Mouse (Mus musculus) forebrain, postnatal 0 days (tissue): ENCODE measurements around the gene Pou6f2. TPM values are rescaled to one million over a fixed set of nuclear protein-coding genes. Genes with fewer than 3 reads are reported as not detected.

ENCODE experiments used
- ATAC-seq: fragments of 200-750 bp; cut with Nextera tagmentation; 2 replicates; pipeline ENCODE4 v1.8.0; 2017; ENCODE audit warnings: mild to moderate bottlenecking, moderate library complexity
- DNase-seq: peaks from one replicate; pipeline ENCODE4 v3.0.0-alpha.2; 2015
- H3K27ac ChIP-seq: fragments of 300-500 bp; sonication (generic); 2 replicates; pipeline ENCODE4 v1.5.1; 2014; ENCODE audit warnings: low read depth, mild to moderate bottlenecking, antibody characterized with exemption, low read length, moderate library complexity, mixed read lengths
- H3K27me3 ChIP-seq: fragments of 300-500 bp; sonication (generic); 2 replicates; pipeline ENCODE4 v1.6.1; 2014; ENCODE audit warnings: mild to moderate bottlenecking, low read length, mixed read lengths; ENCODE audit not compliant: insufficient read depth
- H3K36me3 ChIP-seq: fragments of 300-500 bp; sonication (generic); 2 replicates; pipeline ENCODE4 v1.6.1; 2014; ENCODE audit warnings: mild to moderate bottlenecking, moderate library complexity; ENCODE audit not compliant: insufficient read depth
- H3K4me1 ChIP-seq: fragments of 300-500 bp; sonication (generic); 2 replicates; pipeline ENCODE4 v1.6.1; 2014; ENCODE audit warnings: antibody characterized with exemption; ENCODE audit not compliant: insufficient read depth
- H3K4me2 ChIP-seq: fragments of 300-500 bp; sonication (generic); 2 replicates; pipeline ENCODE4 v1.6.1; 2014; ENCODE audit warnings: low read depth, mild to moderate bottlenecking, moderate library complexity
- H3K4me3 ChIP-seq: fragments of 300-500 bp; sonication (generic); 2 replicates; pipeline ENCODE4 v1.5.1; 2014; ENCODE audit warnings: low read depth, low read length, mixed read lengths
- H3K9ac ChIP-seq: fragments of 300-500 bp; sonication (generic); 2 replicates; pipeline ENCODE4 v1.6.1; 2014; ENCODE audit warnings: mild to moderate bottlenecking
- H3K9me3 ChIP-seq: fragments of 300-500 bp; sonication (generic); 2 replicates; pipeline ENCODE4 v1.6.1; 2016; ENCODE audit warnings: low read length
- CTCF ChIP-seq: sonication (generic); IDR thresholded peaks from 2 replicates; pipeline ENCODE4 v1.5.1; 2016; ENCODE audit warnings: antibody characterized with exemption, control low read depth, low read depth
- whole genome bisulfite sequencing: fragments of 180-500 bp; shearing (Covaris S2); extraction: QIAGEN DNeasy Blood & Tissue Kit; methylation state at CpG from one replicate; pipeline ENCODE4 v1.1.7; 2014; 5-methylcytosine and 5-hydroxymethylcytosine counted together
- polyA plus RNA-seq: library from polyadenylated mRNA; unstranded; fragments of >200 nt; fragmentation: Nextera tagmentation; extraction: Ambion mirVana; gene quantifications from 2 replicates; pipeline ENCODE4 v1.2.1, GENCODE M21; 2015
- total RNA-seq: library from RNA; depleted of rRNA; stranded (reverse); fragments of >200 nt; gene quantifications from 2 replicates; pipeline ENCODE4 v1.2.3, GENCODE M21; 2014

Gene Pou6f2
- total and polyA plus RNA-seq, 2 experiments from 2014 or later: 2.4 to 9.7 TPM

DNA sequence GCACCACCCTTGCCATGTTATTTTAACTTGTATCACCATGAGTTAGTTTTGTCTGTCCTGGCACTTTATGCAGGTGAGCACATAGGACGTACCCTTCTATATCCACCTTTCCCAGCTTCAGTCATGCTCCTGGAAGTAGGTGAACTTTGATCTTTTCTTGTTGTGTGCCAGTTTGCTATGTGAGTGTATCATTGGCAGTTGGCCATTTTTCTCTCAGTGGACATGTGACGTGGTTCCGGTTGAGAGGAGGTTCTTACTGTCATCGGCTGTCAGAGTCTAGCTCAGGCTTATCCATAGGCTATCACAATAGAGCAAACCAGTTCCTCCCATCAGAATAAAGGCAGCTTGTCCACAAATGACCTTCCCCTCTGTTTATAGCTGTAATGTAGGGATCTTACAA lies 63.5 kb downstream of the Pou6f2 start:
- H3K4me3 ChIP-seq: no peak overlapping the region
- H3K4me2 ChIP-seq: no peak overlapping the region
- H3K27ac ChIP-seq: no peak overlapping the region
- DNase-seq (no peak), ATAC-seq (no peak)
- no peaks in the 10 kb centered on the region for H3K9me3 ChIP-seq
- H3K36me3 ChIP-seq: no peaks in the 10 kb centered on the region
- 81% methylated on average over 4 of the region's 4 CpGs for WGBS
- TF ChIP-seq CTCF: no peak
- H3K4me1 ChIP-seq: peaks cover 12% of the 10 kb centered on the region; the same call in 1 of the 2 replicates
- no peaks in the 10 kb centered on the region for H3K27me3 ChIP-seq
- H3K9ac ChIP-seq: no peak overlapping the region

- no peak for DNase-seq
These were observed 64.9 kb downstream of the Pou6f2 start for GRCm38 (mm10) chr13:18332596-18332995.

DNA sequence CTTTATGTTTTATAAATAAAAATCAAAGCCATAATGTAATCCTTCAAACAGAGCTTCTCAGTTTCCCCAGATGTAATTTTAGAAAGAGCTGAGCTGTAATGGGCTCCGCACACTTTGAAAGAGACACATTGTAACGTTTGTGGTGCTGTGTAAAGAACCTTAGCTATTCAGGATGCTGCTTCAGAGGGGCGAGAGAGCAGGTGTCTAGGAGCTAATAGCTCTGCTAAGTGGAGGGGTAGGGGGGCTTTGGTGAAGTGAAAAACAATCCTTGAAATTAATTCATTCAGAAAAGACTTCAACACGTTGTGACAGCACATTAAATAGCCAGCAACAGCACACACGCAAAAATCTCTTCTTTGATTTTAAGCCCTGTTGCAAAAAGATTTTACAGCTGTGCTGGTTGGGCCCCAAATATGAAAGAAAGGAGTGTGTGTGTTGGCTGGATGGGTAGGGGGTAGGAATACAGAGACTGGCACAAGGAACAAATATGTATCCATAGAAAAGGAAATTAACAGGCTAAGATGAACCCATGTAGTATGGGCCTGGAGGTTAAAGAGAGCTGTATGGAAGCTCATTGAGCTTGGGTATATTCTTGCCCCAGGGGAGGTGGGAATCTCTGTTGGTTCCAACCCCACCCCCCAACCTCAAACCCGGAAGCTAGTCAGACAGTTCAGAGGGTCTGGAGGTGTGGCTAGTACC lies 73.4 kb downstream of the Pou6f2 start:
- no peaks in the 10 kb centered on the region for H3K9me3 ChIP-seq
- no peak overlapping the region for H3K27ac ChIP-seq
- no peak overlapping the region for H3K4me2 ChIP-seq
- 25% methylated on average over 6 of the region's 6 CpGs for WGBS
- H3K27me3 ChIP-seq: no peaks in the 10 kb centered on the region
- H3K9ac ChIP-seq: no peak overlapping the region
- no peaks in the 10 kb centered on the region for H3K36me3 ChIP-seq
- TF ChIP-seq CTCF: no peak
- H3K4me1 ChIP-seq: 0 out of 2 replicates have a peak, but pooled peaks cover 2% of the 10 kb centered on the region
- no peak overlapping the region for H3K4me3 ChIP-seq
- peak; percentile 78 for ATAC-seq
- DNase-seq: no peak

More at GRCm38 (mm10) chr13:18332596-18332995, 64.9 kb downstream of the Pou6f2 start:
- no peak overlapping the region for H3K4me2 ChIP-seq
- WGBS: 49% methylated on average over 1 of the region's 1 CpGs
- no peak overlapping the region for H3K27ac ChIP-seq
- no peaks in the 10 kb centered on the region for H3K36me3 ChIP-seq
- no peaks in the 10 kb centered on the region for H3K9me3 ChIP-seq
- 0 out of 2 replicates have a peak, but pooled peaks cover 6% of the 10 kb centered on the region for H3K4me1 ChIP-seq
- ATAC-seq: no peak
- H3K27me3 ChIP-seq: no peaks in the 10 kb centered on the region
- H3K4me3 ChIP-seq: no peak overlapping the region
- TF ChIP-seq CTCF: no peak
- H3K9ac ChIP-seq: no peak overlapping the region

- Histone ChIP-seq H3K27ac (no peak overlapping the region), H3K4me2 (no peak overlapping the region), H3K36me3 (no peaks in the 10 kb centered on the region), H3K9me3 (no peaks in the 10 kb centered on the region), H3K4me3 (no peak overlapping the region), H3K9ac (no peak overlapping the region), H3K4me1 (0 out of 2 replicates have a peak, but pooled peaks cover 2% of the 10 kb centered on the region), H3K27me3 (no peaks in the 10 kb centered on the region)
- ATAC-seq: peak; percentile 63
- 40% methylated on average over 8 of the region's 8 CpGs for WGBS
- DNase-seq: peak; percentile 34
- no peak for TF ChIP-seq CTCF
These were observed 74.1 kb downstream of the Pou6f2 start for GRCm38 (mm10) chr13:18323407-18323806.

DNA sequence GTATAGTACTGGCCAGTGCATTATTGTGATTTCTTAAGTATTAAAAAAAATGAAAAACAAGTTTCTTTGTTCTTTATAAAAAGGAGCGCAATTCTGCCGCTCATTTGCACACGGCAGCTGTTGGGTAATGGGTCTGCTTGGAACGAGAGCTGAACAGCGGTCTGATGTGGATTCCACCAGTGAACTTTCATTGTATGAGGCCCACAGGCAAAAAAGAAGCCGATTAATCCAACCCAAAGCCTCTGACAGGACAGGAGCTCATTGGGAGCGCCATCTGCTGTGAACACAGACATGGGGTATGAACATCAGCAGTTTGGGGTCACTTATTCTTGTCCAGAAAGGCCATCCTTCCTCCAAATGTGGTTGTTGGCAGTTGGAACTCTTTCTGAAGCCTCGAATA lies 84.9 kb downstream of the Pou6f2 start:
- ATAC-seq: peak; percentile 59
- no peak for DNase-seq
- Histone ChIP-seq H3K9me3 (no peaks in the 10 kb centered on the region), H3K4me1 (no peaks in the 10 kb centered on the region), H3K27ac (no peak overlapping the region), H3K4me2 (no peak overlapping the region), H3K36me3 (no peaks in the 10 kb centered on the region), H3K4me3 (no peak overlapping the region), H3K27me3 (no peaks in the 10 kb centered on the region), H3K9ac (no peak overlapping the region)
- WGBS: 25% methylated on average over 8 of the region's 8 CpGs
- peak; percentile 8; the same call in 1 of the 2 replicates for TF ChIP-seq CTCF

- no peak overlapping the region for H3K9ac ChIP-seq
- TF ChIP-seq CTCF: no peak
- H3K27me3 ChIP-seq: no peaks in the 10 kb centered on the region
- no peaks in the 10 kb centered on the region for H3K36me3 ChIP-seq
- DNase-seq (no peak), ATAC-seq (no peak)
- no peaks in the 10 kb centered on the region for H3K4me1 ChIP-seq
- no peaks in the 10 kb centered on the region for H3K9me3 ChIP-seq
- no peak overlapping the region for H3K4me2 ChIP-seq
- WGBS: 31% methylated on average over 7 of the region's 7 CpGs
- no peak overlapping the region for H3K4me3 ChIP-seq
- H3K27ac ChIP-seq: no peak overlapping the region
These were observed 88.5 kb downstream of the Pou6f2 start for GRCm38 (mm10) chr13:18309024-18309423.

DNA sequence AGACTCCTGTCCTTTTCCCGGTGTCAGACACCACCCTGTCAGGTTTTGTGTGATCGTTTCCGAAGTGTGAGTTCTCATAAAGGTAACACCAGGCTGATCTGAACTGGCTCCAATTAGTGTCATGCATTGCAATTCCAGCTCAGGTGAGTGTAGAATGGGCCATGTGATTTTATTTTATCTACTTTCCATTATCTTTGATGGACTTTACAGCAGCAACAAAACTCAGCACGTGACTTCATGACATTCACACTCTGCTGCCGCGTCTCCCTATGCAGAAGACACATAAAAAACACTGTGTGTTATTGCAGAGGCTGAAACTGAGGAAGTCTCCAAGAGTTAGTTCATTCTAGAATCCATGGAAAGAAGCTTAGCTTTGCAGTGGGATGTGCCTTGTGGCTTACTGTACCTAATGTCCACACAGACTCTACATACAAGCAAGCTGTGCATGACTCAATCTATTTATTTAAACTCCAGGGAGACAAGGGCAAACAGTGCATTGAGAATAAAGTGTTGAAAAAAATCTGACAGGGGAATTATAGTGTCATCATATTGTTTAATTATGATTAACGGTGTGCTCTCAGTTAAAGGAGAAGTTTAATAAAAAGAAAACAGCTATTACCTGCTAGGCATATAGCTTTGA lies 90.9 kb downstream of the Pou6f2 start:
- Histone ChIP-seq H3K9ac (no peak overlapping the region), H3K36me3 (no peaks in the 10 kb centered on the region), H3K27ac (no peak overlapping the region), H3K4me3 (no peak overlapping the region), H3K4me1 (no peaks in the 10 kb centered on the region), H3K27me3 (no peaks in the 10 kb centered on the region), H3K4me2 (no peak overlapping the region), H3K9me3 (no peaks in the 10 kb centered on the region)
- DNase-seq (no peak), ATAC-seq (no peak; the same call in 1 of the 2 replicates)
- 72% methylated on average over 7 of the region's 7 CpGs for WGBS
- no peak for TF ChIP-seq CTCF
